Mouse (Mus musculus) brain, adult 2 months (tissue): Measurements from ENCODE around the gene Clasp1.

ENCODE experiments used
- DNase-seq: peaks from one replicate; pipeline ENCODE4 v3.0.0; 2011; ENCODE audit warnings: low read depth, low spot score

The Clasp1 gene

GRCm38 (mm10) chr1:118494551-118494950, 105.7 kb downstream of the Clasp1 start:
- no peak for DNase-seq

DNA sequence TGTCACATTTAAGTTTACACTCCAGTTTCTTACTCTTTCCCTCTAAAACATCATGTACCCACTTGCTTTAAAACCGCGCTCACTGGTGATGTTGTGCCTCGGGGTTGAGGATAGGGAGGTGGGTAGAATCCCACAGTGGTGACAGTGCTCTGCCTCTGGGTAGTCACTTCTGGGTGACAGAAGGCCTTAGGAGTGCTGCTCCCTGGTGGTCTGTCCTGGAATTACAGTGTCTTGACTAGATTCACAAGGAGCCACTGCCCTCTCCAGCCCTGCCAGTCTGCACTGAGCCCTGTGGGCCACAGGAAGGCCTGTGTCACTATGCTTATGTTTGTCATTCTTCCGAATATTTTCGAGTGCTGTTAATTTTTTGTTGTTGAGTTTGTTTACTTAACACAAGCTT, 109.5 kb downstream of the Clasp1 start:
- peak; percentile 90 for DNase-seq

DNA sequence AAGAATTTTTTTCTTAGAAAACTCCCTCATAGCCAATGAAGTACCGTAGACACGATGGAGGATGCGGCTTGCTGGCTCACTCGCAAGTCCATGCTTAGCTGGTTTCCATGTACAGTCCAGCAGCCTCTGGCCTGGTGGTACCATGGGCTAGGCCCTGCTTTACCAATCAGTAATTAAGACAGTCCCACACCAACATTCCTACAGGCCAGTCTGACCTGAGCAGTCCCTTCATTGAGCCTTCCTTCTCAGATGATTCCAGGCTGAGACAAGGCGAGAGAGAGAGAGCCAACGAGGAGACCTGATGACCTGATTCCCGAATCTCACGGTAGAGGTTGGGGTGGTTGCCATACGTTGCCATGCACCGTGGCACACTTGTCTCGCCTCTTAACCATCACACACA, 111.7 kb downstream of the Clasp1 start:
- no peak for DNase-seq

- no peak for DNase-seq
Observed at GRCm38 (mm10) chr1:118501691-118502090, 112.8 kb downstream of the Clasp1 start.

DNA sequence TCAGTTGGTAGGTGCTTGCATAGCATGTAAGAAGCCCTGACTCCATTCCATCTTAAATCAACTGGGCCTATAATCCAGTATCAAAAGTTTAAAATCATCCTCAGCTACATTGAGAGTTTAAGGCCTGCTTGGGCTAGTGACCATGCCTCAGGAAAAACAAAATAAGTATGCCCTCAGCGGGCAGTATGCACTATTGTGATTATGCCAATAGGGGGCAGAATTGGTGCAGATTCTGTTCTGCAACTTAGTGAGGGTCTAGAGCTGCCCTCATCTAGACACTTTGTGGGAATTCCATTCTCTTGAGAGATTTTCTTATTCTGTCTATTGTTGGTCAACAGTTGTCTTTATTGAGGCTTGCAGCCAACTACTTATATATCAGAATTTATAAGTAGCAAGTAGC, 116.9 kb downstream of the Clasp1 start:
- DNase-seq: no peak

DNA sequence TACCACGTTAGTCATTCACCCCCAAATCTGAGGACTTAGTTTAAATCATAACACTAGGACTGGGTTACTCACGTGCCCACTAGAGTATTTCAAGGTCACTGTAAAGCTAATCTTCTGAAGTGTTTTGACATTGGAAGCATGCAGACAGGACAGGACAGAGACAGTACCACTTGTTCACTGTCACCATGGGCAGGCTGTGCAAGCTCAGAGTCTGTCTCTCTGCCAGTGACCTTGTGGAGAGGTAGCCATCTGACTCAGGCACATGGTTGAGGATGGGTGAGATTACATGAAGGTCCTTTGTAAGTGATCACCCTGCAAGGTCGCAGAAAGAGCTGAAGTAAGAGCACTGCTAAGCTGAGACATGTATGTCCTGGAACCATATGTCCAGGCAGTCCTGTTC, 122.1 kb downstream of the Clasp1 start:
- DNase-seq: no peak

GRCm38 (mm10) chr1:118511738-118512530, 123.1 kb downstream of the Clasp1 start:
- DNase-seq: no peak

DNA sequence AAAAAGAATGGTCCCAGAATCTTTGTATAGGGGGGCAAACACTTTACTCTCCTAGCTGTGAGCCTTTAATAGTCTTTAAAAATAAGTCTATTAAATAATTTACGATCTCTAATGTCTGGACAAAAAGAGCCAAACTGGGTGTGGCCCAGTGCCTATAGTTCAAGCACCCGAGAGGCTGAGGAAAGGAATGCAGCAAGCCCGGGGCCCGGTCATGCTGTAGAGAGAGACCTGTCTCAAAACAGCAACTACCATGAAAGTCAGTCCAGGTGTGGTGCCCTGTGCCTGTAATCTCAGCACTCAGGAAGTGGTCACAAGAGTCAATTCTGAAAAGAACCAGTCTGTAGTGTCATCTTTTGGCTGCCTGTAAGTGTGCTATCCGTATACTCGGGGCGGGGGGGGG, 127.4 kb downstream of the Clasp1 start:
- no peak for DNase-seq

GRCm38 (mm10) chr1:118523161-118523560, 134.3 kb downstream of the Clasp1 start:
- no peak for DNase-seq

GRCm38 (mm10) chr1:118525336-118525735, 136.5 kb downstream of the Clasp1 start:
- no peak for DNase-seq

DNA sequence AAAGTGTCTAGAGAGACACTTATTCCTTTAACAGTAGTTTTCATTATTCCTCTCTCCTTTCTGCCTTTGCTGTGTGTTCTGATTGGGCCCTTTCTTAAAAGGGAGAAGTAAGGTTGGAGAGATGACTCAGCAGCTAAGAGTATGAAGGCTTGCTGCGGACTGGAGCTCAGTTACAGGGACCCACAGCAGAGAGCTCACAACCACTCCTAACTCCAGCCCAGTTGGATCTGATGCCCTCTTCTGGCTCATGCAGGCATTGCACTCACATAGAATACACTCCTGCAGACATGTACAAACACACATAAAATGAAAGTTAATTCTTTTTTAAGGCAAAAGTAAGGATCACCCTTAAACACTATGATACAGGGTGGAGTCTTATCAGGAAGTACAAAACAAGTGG, 140.4 kb downstream of the Clasp1 start:
- DNase-seq: no peak

GRCm38 (mm10) chr1:118531259-118531658, 142.4 kb downstream of the Clasp1 start:
- DNase-seq: peak; percentile 41

GRCm38 (mm10) chr1:118536021-118536420, 147.2 kb downstream of the Clasp1 start:
- DNase-seq: peak; percentile 79

GRCm38 (mm10) chr1:118539046-118539445, 150.2 kb downstream of the Clasp1 start:
- no peak for DNase-seq

DNA sequence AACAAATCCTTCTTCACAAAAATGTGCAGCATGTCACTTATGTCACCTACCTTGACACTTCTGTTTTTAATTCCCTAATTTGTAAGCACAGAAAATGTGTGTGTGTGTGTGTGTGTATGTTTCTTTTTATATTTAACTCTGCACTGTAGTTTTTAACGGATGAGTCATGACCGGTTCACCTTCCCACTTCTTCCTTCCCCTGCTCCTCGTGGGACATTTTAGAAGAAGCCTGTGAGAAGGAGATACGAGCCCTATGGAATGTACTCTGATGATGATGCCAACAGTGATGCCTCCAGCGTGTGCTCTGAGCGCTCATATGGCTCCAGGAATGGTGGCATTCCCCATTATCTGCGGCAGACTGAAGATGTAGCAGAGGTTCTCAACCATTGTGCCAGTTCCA, 154.0 kb downstream of the Clasp1 start:
- peak; percentile 71 for DNase-seq

- DNase-seq: peak; percentile 75
Observed at GRCm38 (mm10) chr1:118548769-118549168, 159.9 kb downstream of the Clasp1 start.

DNA sequence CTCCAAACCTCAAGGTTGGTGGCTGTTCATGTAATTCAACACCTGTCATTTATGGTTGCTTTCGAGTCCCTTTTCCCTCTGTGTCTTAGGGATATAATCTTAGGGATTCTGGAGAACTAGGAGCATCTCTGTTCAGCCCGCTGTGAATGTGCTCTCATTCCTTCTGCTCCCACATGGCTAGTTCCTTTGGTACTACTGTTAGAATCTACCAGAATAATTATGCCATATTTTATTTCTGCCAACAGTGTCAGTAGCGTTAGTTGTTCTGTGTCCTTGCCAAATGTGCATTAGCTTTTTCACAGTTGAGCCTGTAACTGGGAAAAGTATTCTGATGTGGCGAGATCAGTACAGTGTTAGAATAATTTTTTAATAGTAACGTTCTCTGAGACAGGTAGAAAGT, 162.3 kb downstream of the Clasp1 start:
- peak; percentile 43 for DNase-seq

- peak; percentile 54 for DNase-seq
Observed at GRCm38 (mm10) chr1:118552071-118552470, 163.2 kb downstream of the Clasp1 start.

- DNase-seq: no peak
Observed at GRCm38 (mm10) chr1:118553045-118553444, 164.2 kb downstream of the Clasp1 start.

DNA sequence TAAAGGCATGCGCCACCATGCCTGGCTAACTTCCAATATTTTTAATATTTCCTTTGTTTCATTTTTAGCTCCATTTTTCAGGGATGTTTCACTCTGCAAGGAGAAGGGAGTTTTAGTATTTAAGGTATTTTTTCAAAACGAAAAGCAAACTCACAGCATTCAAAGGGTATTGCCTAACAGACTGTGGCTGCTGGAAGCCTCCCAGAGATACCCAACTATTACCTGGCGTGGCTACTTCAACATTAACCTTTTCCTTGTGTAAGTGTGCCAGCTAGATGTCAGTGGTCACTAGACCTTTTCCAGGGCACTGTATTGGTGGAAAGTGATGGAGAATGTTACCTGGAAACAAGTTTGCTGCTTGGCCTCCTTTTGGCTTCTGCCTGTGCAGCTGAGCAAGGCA, 164.6 kb downstream of the Clasp1 start:
- no peak for DNase-seq

DNA sequence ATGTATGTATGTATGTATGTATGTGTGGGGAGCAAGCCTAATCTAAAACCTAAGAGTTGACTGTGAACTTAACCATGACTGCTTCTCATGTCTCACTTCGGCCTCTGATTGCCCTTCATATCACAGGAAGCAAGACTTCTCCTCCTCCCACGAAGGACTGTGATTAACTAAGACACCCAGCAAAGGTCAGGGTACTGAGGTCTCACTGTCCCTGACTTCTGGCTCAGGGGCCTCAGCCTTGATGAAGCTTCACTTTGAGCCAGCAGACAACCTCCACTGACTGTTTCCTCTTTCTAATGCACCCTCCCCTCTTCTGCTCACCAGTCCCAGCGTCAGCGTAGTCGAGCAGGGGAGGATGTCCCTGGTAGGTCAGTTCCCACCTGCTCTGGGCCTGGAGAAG, 166.1 kb downstream of the Clasp1 start:
- DNase-seq: no peak

DNA sequence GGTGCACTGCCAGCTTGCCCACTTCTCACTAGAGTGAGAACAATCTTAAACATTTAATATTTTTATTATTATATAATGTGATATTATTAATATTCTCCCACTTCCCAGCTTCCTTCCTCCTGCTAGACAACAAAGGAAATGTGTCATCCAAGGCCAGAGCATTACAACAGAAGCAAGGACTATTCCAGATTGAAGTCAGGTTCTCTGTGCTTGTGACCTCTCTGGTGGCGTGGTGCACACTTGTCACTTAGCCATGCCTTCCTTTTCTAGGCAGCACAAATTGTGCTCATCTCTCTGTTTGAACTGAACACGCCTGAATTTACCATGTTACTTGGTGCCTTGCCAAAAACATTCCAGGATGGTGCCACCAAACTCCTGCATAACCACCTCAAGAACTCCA, 170.9 kb downstream of the Clasp1 start:
- DNase-seq: no peak

- DNase-seq: no peak
Observed at GRCm38 (mm10) chr1:118564561-118564960, 175.7 kb downstream of the Clasp1 start.

DNA sequence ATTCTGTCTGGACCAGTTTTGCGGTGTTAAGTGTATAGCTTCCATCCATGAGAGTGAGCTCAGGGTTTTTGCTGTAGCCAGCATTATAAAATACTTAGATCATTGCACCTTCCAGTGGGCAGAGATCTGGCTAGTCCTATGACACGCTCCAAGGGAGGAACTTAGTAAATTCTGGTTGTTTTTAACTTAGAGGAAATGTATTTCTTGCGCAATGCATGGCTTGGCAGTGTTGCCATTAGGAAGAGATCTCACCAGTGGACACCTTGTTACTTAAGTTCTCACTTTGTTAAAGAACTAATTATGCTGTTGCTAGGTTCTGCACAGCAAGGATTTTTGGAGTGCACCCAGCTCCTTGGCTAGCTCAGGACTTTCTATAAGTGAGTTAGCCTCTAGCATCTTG, 178.8 kb downstream of the Clasp1 start:
- DNase-seq: no peak
